Mouse (Mus musculus): ENCODE measurements around the gene Dynll2. TPM values are rescaled to one million over a fixed set of nuclear protein-coding genes. Genes with fewer than 3 reads are reported as not detected.
A peak's percentile ranks its signal among the peaks of the same experiment; 100 is the strongest.

Dynll2 gene
- polyA plus RNA-seq, 1 experiment from 2014 or later: 150 TPM

- CTCF ChIA-PET: interaction anchor here (0.7 to 2.5 kb wide), 10 partner anchors 10 to 235 kb away, joined by 3 to 22 read pairs (median 3); partner anchors contain the start of gene Mrps23
- H3K27me3 ChIP-seq: no peaks in the 10 kb centered on the region
- peak; percentile 56 for TF ChIP-seq CTCF (IDR thresholded peaks at IDR 0.05)
- DNase-seq (ENCODE audit: low read depth, low spot score) (no peak), ATAC-seq (no peak)
- POLR2A ChIA-PET: no interaction called here
- in situ Hi-C loops (cut with MboI; ENCODE audit: low pct_unique_long_range_greater_than_20kb): loop anchor here (5.0 to 25.0 kb wide), 2 partner anchors 444 to 854 kb away; no protein-coding TSS in a partner anchor
Measured at GRCm38 (mm10) chr11:87968356-87969122, 18.8 kb downstream of the Dynll2 start.

- ATAC-seq: no peak
Measured at GRCm38 (mm10) chr11:87967692-87968289, 19.5 kb downstream of the Dynll2 start.

GRCm38 (mm10) chr11:87966214-87966613, 21.1 kb downstream of the Dynll2 start:
- no peak for DNase-seq (ENCODE audit: low read depth, low spot score)
- ATAC-seq: no peak
- no peak for TF ChIP-seq CTCF (IDR thresholded peaks at IDR 0.05)
- CTCF ChIA-PET: interaction anchor here (2.5 kb wide), 1 partner anchor 88 kb away, joined by 22 read pairs; no protein-coding TSS in a partner anchor
- no peaks in the 10 kb centered on the region for H3K27me3 ChIP-seq
- in situ Hi-C loops (cut with MboI; ENCODE audit: low pct_unique_long_range_greater_than_20kb): loop anchor here (5.0 to 25.0 kb wide), 2 partner anchors 446 to 856 kb away; no protein-coding TSS in a partner anchor
- POLR2A ChIA-PET: no interaction called here

More at GRCm38 (mm10) chr11:87967692-87968289, 19.5 kb downstream of the Dynll2 start:
- H3K27me3 ChIP-seq: no peaks in the 10 kb centered on the region
- DNase-seq (ENCODE audit: low read depth, low spot score): peak; percentile 27
- in situ Hi-C loops (cut with MboI; ENCODE audit: low pct_unique_long_range_greater_than_20kb): loop anchor here (5.0 to 25.0 kb wide), 2 partner anchors 445 to 855 kb away; no protein-coding TSS in a partner anchor
- ChIA-PET POLR2A (interaction anchor here (1.3 kb wide), 1 partner anchor 230 kb away, joined by 4 read pairs; no protein-coding TSS in a partner anchor), CTCF (interaction anchor here (0.7 to 2.5 kb wide), 10 partner anchors 9 to 236 kb away, joined by 3 to 22 read pairs (median 3); partner anchors contain the start of gene Mrps23)
- peak; percentile 89 for TF ChIP-seq CTCF (IDR thresholded peaks at IDR 0.05)

DNA sequence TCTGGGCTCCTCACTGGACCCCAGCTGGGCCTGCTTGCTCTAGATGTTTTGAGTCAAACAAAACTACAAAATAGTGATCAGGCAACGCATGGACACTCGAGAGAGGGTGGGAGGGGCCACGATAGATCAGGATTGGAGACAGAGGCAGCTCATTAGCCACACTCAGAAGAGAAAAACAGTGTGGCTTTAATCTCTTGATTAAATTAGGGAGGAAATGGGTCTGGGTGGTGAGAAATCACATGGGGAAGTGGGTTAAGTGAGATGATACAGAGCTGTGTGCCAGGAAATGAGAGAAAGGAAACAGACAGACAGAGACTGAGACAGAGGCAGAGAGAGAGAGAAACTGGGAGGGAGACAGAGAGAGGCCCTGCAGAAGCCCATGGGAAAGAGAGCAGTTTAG, 22.0 kb downstream of the Dynll2 start:
- ATAC-seq (no peak), DNase-seq (ENCODE audit: low read depth, low spot score) (no peak)
- no peak for TF ChIP-seq CTCF (IDR thresholded peaks at IDR 0.05)
- POLR2A ChIA-PET: no interaction called here
- CTCF ChIA-PET: no interaction called here
- H3K27me3 ChIP-seq: no peaks in the 10 kb centered on the region
- in situ Hi-C loops (cut with MboI; ENCODE audit: low pct_unique_long_range_greater_than_20kb): loop anchor here (5.0 to 25.0 kb wide), 2 partner anchors 447 to 857 kb away; no protein-coding TSS in a partner anchor

DNA sequence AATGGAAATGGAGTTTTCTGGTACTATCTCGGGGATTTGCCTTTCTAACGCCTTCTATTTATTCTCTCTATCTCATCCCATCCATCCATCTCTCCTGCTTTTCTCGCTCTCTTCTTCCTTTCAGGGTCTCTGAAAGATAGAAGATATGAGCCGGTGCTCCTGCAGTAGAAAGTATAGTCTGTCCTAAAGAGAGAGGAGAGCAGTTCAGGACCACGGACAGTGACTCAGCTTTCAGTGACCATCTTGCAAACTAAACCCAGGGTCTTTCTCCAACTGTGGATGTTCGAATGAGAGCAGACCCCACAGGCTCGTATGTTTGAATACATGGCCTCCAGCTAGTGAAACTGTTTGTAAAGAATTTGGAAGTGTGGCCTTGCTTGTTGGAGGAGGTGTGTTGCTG, 30.3 kb downstream of the Dynll2 start:
- TF ChIP-seq CTCF (IDR thresholded peaks at IDR 0.05): no peak
- in situ Hi-C loops (cut with MboI; ENCODE audit: low pct_unique_long_range_greater_than_20kb): loop anchor here (25.0 kb wide), 1 partner anchor 455 kb away; no protein-coding TSS in a partner anchor
- CTCF ChIA-PET: no interaction called here
- POLR2A ChIA-PET: no interaction called here
- peaks cover 9% of the 10 kb centered on the region for H3K27me3 ChIP-seq
- DNase-seq (ENCODE audit: low read depth, low spot score): no peak
- ATAC-seq: no peak

DNA sequence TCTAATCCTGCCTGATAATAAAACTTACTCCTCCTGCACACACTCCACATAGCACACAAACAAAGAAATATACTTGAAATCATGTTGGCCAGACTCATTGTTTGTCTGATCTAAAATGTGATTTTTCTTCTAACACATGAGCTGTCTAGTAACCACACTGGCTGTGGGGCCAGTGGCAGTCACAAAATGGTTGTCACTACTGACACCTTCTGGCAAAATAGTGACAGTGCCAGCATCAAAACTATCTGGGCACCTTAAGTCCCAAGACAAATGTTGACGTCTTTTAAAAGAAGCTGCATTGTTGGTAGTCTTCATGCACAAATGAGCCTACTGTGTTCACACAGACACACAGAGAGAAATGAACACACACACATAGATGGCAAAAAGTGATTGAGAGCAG, 32.2 kb downstream of the Dynll2 start:
- DNase-seq (ENCODE audit: low read depth, low spot score): no peak
- ChIA-PET POLR2A (no interaction called here), CTCF (interaction anchor here (1.1 kb wide), 1 partner anchor 13 kb away, joined by 3 read pairs; no protein-coding TSS in a partner anchor)
- in situ Hi-C loops (cut with MboI; ENCODE audit: low pct_unique_long_range_greater_than_20kb): loop anchor here (25.0 kb wide), 1 partner anchor 457 kb away; no protein-coding TSS in a partner anchor
- no peak for ATAC-seq
- H3K27me3 ChIP-seq: peaks cover 9% of the 10 kb centered on the region
- peak; percentile 44 for TF ChIP-seq CTCF (IDR thresholded peaks at IDR 0.05)

DNA sequence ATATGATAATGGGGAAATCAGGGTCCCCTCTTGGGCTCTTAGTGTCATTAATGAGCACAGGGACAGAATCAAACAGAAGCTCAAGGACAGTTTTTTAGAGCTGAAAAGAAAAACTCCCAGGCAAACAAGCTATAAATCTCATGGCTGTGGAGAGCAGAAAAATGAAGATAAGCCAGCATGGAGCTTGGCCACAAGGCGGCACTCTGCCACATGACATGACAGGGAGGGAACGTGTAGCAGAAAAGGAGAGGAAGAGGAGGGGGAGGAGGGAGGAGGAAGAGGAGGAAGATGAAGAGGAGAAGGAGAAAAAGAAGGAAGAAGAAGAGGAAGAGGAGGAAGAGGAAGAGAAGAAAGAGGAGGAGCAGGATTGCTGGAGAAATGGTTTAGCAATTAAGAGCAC, 37.3 kb downstream of the Dynll2 start:
- peak; percentile 36 for TF ChIP-seq CTCF (IDR thresholded peaks at IDR 0.05)
- no peak for DNase-seq (ENCODE audit: low read depth, low spot score)
- in situ Hi-C loops (cut with MboI; ENCODE audit: low pct_unique_long_range_greater_than_20kb): loop anchor here (25.0 kb wide), 1 partner anchor 462 kb away; no protein-coding TSS in a partner anchor
- ATAC-seq: no peak
- ChIA-PET POLR2A (no interaction called here), CTCF (no interaction called here)
- H3K27me3 ChIP-seq: peaks cover 14% of the 10 kb centered on the region

DNA sequence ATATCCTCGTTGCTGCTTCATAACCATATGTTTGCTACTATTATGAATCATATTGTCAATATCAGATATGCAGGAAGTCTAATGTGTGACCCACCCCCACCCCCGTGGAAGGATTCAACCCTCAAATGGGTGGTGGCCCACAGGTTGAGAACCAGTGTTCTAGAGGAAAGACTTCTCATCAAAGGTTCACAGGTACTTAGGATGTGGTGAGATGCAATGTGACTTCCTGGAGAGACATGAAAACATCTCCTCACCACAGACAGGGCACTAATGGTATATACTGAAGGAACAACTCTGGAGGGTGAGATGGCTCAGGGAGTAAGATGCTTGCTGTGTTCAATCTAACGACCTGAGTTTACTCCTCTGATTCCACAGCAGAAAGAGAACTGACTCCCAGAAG, 51.9 kb downstream of the Dynll2 start:
- H3K27me3 ChIP-seq: peaks cover 9% of the 10 kb centered on the region
- DNase-seq (ENCODE audit: low read depth, low spot score) (no peak), ATAC-seq (no peak)
- POLR2A ChIA-PET: no interaction called here
- CTCF ChIA-PET: no interaction called here
- in situ Hi-C loops (cut with MboI; ENCODE audit: low pct_unique_long_range_greater_than_20kb): no loop called here
- TF ChIP-seq CTCF (IDR thresholded peaks at IDR 0.05): no peak

DNA sequence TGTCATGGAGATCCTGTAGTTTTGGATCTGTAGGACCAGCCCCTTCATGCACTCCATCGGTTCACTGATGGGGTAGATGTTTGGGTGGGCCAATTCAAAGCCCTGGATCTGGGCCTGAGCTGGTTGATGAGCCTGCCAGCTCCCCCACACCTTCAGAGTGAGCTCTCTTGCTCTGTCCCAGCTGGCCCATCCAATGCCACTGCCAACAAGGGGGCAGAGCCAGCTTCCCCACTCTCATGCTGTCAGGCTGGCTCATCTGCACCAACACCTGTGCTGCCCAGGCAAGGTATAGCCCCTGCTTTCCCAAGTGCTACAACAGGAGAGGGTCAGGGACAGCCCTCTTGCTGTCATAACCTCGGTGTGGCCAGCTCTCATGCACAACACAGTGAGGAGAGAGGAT, 53.6 kb downstream of the Dynll2 start:
- in situ Hi-C loops (cut with MboI; ENCODE audit: low pct_unique_long_range_greater_than_20kb): no loop called here
- CTCF ChIA-PET: no interaction called here
- DNase-seq (ENCODE audit: low read depth, low spot score) (no peak), ATAC-seq (no peak)
- no peak for TF ChIP-seq CTCF (IDR thresholded peaks at IDR 0.05)
- POLR2A ChIA-PET: interaction anchor here (0.6 kb wide), 1 partner anchor 139 kb away, joined by 3 read pairs; no protein-coding TSS in a partner anchor
- H3K27me3 ChIP-seq: peaks cover 9% of the 10 kb centered on the region

DNA sequence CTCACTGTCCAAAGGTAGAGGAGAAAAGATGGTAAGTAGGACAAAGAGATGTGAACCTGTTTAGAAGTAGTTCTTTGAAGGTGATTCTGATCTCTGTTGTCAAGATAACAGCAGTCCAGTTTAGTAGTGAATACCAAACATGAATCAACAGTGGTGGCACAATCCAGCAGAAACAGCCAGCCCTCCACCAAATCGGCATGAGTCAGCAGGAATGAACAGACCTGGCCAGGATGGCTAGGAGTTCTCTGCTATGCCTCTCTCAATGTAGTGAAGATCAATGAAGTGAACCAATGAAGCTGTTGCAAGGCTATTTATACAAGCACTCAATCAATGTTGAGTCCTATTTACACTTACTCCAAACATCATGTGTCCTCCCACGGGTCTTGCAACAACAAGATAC, 57.0 kb downstream of the Dynll2 start:
- peaks cover 14% of the 10 kb centered on the region for H3K27me3 ChIP-seq
- ChIA-PET POLR2A (no interaction called here), CTCF (no interaction called here)
- ATAC-seq (no peak), DNase-seq (ENCODE audit: low read depth, low spot score) (no peak)
- no peak for TF ChIP-seq CTCF (IDR thresholded peaks at IDR 0.05)
- in situ Hi-C loops (cut with MboI; ENCODE audit: low pct_unique_long_range_greater_than_20kb): no loop called here

Other genes with a start within 250 kb of the Dynll2 start
- gene Supt4a, start 250.0 kb downstream of the Dynll2 start, polyA plus RNA-seq (2021): 99.6 TPM
- 9.5 TPM for gene Tspoap1, start 227.0 kb downstream of the Dynll2 start, polyA plus RNA-seq (2021)
- not detected for gene Mpo, start 194.0 kb downstream of the Dynll2 start, polyA plus RNA-seq (2021)
- not detected for gene Lpo, start 159.2 kb downstream of the Dynll2 start, polyA plus RNA-seq (2021)
- gene Mks1, start 134.3 kb downstream of the Dynll2 start, polyA plus RNA-seq (2021): 6.0 TPM
- gene Epx, start 112.0 kb downstream of the Dynll2 start, polyA plus RNA-seq (2021): not detected
- not detected for gene Olfr462, start 95.3 kb downstream of the Dynll2 start, polyA plus RNA-seq (2021)
- gene Olfr463, start 90.1 kb downstream of the Dynll2 start, polyA plus RNA-seq (2021): not detected
- not detected for gene Olfr464, start 66.6 kb downstream of the Dynll2 start, polyA plus RNA-seq (2021)
- 301 TPM for gene Srsf1, start 59.8 kb upstream of the Dynll2 start, polyA plus RNA-seq (2021)
- 56.7 TPM for gene Vezf1, start 80.7 kb upstream of the Dynll2 start, polyA plus RNA-seq (2021)
- 42.0 TPM for gene Cuedc1, start 110.5 kb upstream of the Dynll2 start, polyA plus RNA-seq (2021)
- gene Mrps23, start 216.9 kb upstream of the Dynll2 start, polyA plus RNA-seq (2021): 105 TPM

Measured in Patski (cell line).